Mouse (Mus musculus) heart, postnatal 10 days (tissue): ENCODE data around the gene Wrap53. TPM values are rescaled to one million over a fixed set of nuclear protein-coding genes. Genes with fewer than 3 reads are reported as not detected.

ENCODE experiments used
- DNase-seq, 2 experiments: peaks; one replicate each; pipeline ENCODE4 v3.0.0; 2021
- intact Hi-C: fragments of 180-260 bp; cut with DNase I; formaldehyde crosslinking; loops from one replicate; pipeline ENCODE4 v1.15.1; 2025
- total RNA-seq, 2 experiments: library from RNA; stranded (reverse); gene quantifications; 2 replicates each; pipeline ENCODE4 v1.2.3; 2021

Gene Wrap53
- total RNA-seq, 2 experiments from 2014 or later = 5.9 to 6.8 TPM

DNA sequence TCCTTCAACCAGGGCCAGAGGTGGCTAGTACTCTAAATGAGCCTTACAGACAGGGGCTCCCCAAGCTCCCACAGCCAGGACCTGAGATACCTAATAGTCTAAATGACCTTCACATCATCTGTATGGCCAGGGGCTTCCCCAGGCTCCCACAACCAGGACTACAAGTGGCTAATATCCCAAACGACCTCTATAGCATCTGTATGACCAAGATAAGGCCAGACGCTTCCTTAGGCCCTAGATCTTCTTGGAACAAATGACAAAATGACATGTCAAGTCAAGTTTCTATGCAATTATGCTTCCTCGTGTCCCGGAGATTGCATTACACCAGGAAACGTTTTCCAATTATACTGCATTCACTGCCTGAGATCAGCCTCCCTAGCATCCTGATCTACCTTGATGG, 3.7 kb downstream of the Wrap53 start:
- DNase-seq = no peak
- intact Hi-C loops = loop anchor here (5.0 kb wide), 1 partner anchor 309 kb away; no protein-coding TSS in a partner anchor

DNA sequence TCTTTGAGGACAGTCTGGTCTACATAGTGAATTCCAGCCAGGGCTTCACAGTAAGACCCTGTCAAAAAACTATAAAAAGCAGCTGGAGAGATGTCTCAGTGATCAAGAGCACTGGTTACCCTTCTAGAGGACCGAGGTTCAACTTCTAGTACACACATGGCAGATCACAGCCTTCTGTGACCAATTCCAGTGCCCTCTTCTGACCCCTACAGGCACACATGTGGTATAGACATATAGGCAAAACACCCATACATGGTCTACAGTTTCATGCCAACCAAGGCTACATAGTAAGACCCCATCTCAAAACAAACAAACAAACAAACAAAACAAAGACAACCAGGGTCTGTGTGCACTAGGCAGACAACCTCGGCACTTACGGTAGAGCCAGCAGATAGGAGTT, 4.8 kb downstream of the Wrap53 start:
- DNase-seq = peak; percentile 30 to 37
- intact Hi-C loops = loop anchor here (5.0 kb wide), 1 partner anchor 308 kb away; no protein-coding TSS in a partner anchor

DNA sequence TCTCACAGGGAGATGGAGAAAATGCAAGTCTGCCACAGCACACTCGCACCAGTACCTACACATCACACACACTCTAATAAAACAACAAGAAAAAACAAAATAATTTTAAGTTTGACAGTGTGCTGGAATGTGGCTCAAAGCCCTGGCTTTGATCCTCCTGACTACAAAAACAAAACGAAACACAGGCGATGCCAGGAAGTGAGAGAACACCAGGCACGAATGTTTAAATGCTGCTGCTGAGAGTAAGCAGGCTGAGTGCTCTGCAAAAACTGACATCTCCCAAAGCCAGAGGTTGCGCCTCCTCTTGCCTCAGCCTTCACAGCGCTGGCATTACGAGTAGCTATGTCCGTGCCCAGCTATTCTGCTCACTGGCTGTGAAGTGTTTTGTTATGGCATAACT, 14.9 kb downstream of the Wrap53 start:
- DNase-seq = no peak
- intact Hi-C loops = no loop called here

DNA sequence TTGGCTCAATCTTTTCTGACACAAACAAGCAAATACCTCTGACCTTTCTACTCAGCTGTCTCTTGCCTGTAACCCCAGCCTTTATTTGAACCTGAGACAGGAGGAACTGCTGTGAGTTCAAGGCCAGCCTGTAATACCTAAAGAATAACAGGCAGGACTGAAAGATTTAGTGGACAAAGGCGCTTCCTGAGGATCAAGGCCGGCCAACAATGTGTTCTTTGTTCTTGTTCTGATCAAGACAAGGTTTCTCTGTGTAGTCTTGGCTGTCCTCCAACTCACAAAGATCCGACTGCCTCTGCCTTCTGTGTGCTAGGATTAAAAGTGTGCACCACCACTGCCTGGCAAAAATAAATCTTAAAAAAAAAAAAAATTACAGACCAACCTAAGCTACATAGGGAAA, 15.7 kb downstream of the Wrap53 start:
- intact Hi-C loops = no loop called here
- no peak for DNase-seq

DNA sequence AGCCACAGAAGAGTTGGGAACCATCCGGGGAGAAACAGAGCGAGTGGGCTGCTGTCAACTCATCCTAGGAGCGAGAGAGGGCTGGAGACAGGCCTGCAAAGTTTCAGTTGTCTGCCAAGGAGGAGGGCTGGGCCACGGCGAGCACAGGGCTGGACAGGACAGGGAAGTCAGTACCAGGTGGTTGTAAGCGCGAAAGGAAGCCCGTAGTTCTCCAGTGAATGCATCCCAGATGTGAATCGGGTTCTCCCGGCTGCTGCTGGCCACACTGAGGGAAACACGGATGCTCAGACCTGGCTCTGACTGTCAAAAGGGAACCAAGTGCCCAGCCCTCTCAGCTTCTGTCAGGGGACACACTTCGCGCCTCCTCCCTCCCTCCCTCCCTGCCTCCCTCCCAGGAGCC, 16.7 kb downstream of the Wrap53 start:
- intact Hi-C loops = no loop called here
- DNase-seq = no peak

DNA sequence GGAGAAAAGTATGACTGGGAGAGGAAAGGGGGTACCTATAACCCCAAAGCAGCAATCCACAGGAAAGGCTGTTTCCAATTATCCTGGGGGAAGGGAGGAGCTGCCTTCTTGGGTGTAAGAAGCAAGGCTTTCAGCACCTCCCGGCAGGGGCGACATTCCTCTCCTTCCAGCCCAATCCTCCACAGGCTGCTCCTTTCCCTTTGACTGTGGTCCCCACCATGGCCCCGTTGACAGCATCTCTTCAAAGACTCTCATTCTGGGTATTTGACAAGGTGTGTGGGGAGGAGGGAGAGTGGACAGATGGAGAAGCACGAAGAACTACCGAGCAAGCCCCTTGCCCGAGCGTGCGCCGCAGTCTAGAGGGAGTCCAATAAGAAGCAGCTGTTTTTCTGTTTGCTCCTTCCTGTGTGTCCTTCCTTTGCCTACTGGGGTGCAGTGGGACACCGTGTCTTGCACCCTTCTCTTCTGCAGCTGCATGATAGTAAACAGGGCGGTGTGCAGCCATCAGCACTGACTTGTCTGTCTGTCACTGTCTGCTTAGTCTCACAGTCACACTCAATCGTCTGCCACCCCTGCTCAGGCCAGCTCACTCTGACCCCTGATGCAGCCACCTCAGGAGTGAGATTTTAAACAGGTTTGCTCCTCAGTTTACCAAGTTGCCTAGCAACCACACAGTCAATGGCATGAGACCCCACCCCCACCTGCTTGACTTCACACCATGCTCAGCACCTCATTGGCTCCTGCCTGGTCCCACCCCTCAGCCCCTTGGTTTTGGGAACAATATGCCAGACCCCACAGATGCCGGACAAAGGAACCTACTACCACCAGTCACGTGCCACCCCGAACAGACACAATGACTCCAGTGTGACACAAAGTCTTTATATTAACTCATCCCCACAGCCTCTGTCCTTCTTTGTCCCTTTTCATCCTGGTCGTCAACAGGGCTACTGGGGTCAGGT, 18.9 kb downstream of the Wrap53 start:
- no peak for DNase-seq
- intact Hi-C loops = no loop called here

DNA sequence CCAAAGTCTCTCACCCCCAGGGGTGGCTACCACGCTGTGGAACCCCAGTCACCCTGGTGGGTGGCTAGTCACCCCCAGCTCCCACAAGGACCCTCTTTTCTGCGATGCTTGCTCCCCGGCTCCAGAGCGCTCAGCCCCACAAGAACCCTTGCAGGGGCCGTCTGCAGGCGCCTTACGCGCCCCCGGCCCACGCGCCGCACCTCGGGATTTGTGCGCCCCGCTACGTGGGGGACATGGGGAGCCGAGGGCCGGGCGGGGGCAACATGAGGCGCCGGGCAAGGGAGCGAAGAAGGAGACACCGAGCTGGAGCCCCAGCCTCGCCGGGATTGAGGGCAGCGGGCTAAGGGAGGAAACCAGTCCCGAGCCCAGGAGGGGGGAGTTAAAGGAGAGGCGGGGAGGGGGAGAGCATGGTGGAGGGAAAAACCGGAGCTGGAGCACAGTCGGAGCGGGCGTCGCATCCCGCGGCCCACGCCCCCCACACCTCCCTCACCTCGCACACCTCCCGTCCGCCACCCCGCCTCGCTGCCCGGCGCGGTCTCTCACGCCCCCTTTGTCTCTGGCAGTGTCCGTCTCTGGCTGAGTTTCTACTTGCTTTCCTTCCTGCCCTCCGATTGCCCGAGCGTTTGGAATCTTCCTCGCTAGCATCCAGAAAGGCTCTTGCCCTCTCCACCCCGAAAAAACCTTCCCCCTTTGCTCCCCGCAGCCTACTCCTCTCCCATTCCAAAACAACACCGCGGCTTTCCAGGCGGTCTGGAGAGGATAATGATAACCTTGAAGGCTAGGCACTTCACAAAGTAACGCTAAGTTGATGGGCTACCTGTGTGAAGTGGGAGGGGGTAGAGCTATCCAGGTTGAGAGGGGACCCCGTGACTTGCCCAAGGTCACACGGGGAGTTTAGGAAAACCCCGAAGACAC, 19.9 kb downstream of the Wrap53 start, which contains the start of gene Efnb3:
TSS of gene Efnb3 (minus strand) at position 355 of the 915 bp plus-strand sequence.
- peak; percentile 55 to 67 for DNase-seq
- intact Hi-C loops = no loop called here

DNA sequence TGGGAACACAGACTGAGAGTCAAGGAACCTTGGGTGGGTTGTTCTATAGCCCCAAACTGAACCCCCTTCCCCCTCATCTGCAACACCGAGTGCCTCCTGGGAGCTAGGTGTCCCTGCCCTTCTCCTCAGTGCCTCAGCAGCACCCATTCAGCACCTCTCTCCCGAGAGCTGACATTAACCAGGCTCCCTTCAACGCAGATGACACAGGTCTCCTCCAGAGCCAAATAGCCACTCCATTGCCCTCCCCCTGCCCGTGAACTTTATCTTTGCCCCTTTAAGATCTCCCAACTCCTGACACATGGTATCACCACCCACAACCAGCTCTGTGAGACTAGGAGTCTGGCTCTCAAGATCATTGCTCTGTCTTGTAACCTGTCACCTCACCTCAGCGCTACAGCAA, 20.9 kb downstream of the Wrap53 start:
- DNase-seq = peak; percentile 81 to 84
- intact Hi-C loops = no loop called here

DNA sequence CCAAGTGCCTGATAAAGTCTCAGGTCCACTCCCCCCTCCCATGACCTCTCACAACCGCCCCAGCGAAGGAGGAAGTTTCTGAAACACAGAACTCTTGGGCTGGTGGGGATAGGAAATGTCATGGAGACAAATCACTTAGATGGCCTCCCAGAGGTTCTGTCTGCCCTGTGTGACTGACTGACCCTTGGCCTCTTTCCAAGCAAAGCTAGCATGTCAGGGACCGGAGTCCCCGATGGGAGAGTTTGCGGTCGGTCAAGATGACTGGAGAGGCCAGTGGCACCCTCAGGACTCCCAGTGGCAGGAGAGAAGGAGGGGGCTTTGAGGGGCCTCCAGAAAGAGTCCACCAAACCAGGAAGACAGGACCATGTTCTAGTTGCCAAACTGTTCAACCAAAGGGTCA, 21.3 kb downstream of the Wrap53 start:
- intact Hi-C loops = no loop called here
- DNase-seq = peak; percentile 33 to 47

DNA sequence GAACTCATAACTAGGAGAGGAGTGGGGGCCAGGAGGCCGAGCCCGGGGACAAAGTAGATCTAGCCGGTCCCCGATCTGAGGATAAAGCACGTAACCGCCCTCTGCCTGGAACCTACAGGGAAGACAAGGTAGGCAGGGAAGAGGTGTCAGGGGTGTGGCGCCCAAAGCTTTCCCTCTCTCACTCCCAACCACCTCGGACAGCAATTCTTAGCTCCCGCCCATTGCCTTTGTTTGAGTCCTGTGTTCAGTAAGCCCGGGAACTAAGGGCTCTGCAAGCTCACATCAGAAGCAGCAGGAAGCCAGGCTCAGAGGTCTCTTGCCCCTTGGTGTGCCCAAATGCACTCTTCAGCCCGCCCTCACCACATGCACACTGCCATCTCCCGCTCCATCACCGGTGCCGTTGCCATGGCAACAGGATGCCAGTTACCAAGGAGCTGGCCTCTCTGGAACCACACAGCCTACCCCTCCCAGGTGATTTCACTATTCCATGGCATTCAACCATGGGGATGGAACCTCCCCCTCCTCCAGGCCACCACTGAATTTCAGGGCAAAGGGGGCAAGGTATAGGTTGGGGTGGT, 22.6 kb downstream of the Wrap53 start:
- DNase-seq = no peak
- intact Hi-C loops = no loop called here

DNA sequence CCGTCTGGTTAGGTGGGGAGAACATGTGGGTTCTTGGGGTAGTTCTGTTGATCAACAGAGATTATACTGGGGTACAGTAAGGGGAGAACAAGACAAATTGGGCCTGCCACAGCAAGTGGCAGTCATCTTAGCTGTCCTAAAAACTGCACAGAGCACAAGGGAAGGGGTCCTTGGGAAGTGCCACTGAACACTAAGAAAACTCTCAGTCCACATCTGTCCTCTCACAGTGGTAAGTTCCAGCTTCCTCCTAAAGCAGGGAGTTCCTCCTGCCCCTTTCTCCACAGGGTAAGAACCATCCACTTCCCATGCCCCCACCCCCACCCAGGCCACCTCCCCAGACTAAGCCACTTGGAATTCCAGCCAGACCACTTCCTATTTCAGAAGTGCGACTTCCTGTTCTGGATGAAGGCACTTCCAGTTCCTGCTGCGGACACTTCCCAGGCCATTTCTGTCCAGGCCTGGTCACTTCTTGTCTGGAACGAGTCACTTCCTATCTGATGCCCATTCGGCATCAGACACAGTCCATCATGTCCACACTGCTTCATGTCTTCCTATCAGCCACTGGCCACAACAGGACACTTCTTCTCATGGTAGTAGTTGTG, 25.4 kb downstream of the Wrap53 start:
- intact Hi-C loops = no loop called here
- peak in 1 of 2 experiments; percentile 15 for DNase-seq

DNA sequence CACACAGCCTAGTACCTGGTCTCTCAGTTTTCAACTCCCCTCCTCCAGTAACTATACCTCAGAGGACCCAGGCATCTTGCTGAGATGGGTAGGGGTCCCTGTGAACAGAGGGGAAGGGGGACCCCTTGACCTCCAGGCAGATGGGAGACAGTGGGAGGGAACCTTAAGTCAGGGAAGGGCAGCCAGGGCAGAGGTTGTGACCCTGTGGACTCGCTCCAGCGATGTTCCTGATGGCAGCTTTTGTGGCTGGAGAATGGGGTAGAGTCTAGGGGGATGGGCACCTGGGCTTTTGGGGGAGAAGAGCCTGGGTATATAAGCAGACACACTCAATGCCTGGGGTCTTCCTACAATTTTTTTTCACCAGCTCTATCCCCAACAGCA, 26.7 kb downstream of the Wrap53 start:
- intact Hi-C loops = no loop called here

DNA sequence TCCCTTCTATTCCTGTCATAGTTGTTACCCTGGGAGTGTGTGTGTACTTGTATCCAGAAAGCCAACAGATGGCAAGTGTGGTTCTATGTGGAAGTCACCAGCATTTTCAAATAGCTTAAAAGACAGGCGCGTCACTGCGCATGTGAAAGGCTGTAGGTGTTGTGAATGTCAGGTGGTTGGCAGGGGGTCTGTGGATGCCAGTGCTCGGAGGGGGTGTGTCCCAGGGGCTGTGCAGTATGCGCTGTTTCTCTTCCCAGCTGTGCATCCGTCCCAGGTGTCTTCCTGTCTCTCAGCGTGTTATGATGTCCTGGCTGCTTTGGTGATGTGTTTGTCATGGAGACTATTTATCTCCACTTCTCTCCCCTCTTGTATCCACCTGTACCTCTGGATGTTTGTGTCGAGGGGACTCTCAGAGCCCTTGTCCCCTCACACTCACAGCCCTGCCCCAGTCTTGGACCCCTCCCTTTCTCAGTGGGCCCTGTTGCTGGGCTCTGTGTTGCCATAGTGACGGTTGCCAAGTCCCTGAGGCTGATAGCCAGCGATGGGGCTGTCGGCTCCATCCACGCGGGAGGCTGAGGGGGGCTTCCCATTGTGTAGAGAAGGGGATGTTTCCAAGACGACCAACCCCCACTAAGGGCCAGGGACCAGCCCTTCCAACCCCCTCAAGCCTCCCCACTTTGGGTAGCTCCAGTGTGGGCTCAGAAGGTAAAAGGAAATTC, 27.3 kb downstream of the Wrap53 start:
- DNase-seq = no peak
- intact Hi-C loops = no loop called here

More for the DNA sequence above, 26.7 kb downstream of the Wrap53 start:
- no peak for DNase-seq

DNA sequence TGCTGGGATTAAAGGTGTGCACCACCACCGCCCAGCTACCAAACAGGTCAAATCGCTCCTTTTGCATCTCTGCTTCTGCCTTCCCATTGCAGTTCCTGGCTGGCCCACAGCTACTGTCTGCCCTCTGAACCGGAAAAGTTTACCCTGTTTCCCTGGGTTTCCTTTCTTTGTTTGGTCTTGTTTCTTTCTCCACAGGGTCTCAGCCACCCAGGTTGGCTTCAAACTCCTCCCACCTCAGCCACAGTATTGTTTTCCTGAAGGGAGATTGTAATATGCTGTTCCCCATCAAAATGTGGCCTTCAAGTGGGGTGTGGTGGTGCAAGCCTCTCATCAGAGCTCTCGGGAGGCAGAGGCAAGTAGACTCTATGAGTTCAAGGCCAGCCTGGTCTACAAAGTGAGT, 28.7 kb downstream of the Wrap53 start:
- DNase-seq = no peak
- intact Hi-C loops = no loop called here

DNA sequence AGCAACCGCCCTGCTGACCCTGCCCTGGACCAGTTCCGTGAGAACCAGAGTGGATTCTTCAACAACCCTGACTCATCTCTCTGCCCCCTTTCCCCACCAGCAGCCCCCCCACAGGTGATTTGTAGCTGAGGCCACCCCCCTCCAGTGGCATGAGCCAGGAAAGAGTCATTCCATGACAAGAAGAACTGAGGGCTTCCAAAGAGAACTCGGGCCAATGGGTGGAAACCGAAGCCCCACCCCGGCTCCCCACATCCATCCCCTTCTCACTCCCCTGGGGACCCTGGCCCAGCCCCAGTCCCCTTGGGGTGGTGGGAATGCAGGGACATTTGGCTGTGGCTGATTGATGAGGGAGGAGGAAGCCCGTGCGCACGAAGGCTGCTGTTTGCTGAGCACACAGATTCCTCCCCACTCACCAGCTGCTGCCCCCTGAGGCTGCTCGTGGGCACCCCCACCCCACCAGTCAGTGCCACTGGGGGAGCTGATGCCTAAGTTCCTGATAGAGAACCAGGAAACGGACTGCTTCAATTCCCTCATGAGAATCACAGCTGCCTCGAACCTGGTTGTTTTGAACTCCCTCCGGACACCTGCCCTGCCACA, 30.9 kb downstream of the Wrap53 start, which contains the start of gene Dnah2:
TSS of gene Dnah2 (minus strand) at position 51 of the 597 bp plus-strand sequence.
- intact Hi-C loops = no loop called here
- no peak for DNase-seq

DNA sequence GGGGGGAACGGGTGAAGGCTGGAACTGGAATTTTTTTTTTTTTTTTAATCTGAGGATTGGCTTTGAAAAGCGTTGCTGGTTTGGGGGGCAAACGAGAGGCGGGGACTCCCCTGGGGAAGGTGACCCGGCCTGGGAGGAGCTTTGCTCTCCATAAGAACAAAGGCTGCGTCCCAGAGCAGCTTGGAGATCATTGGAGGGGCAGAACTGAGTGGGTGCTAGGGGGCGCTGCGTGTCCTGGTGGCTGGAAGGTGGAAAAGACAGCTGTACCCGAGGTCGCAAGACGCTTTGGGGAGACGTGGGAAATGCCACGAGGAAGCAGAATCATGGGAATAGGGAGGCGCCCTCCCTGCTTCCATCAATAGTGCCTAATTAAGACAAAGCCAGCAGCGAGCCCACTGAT, 33.0 kb downstream of the Wrap53 start:
- peak; percentile 37 to 64 for DNase-seq
- intact Hi-C loops = loop anchor here (2.0 kb wide), 2 partner anchors 32 to 68 kb away; no protein-coding TSS in a partner anchor

DNA sequence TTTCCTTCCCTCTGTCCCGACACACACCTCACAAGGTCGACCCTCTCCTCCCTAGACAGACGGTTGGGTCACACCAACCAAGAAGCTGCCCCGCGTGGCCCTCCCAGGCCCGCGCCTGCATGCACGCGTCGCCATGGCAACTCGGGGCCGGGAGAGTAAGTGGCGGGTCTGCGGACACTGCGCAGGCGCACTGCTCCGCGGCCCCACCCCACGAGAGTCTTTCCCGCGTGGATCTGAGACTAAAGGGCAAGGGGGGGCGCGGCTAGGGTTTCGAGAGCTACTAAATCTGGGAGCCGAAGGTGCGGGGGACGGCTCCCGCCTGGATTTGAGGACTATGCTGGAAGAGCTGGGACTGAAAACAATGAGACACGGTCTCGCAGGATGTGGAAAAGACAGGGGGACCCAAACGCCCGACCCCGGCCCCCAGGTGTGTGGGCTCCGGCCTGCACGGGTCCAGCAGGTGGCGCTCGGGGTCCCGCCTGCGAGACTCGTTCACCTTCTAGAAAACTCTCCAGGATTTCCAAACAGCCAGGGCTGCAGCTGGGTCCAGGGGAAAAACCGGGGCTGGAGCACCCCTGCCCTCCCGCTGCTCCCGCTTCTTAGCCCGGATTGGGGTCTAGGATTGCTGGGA, 33.5 kb downstream of the Wrap53 start:
- intact Hi-C loops = loop anchor here (2.0 kb wide), 2 partner anchors 32 to 68 kb away; no protein-coding TSS in a partner anchor
- peak; percentile 84 to 86 for DNase-seq

DNA sequence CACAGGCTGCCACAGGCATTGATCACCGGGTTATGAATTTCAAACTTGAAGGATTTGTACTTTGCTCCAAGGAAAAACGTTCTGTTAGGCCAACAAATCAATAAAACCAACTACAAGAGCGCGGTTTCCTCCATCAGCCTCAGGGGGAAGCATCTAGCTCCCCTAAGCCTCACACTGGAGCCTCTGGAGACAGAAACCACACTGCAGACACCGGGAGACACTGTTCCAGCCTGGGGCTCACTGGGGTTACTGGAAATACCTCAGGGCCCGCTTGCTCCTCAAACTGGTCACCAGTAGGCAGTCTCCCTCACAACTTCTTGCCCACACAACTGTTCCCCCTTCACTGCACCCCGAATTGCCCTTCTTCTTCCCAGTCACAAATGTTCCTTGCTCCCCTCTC, 34.1 kb downstream of the Wrap53 start:
- intact Hi-C loops = loop anchor here (2.0 kb wide), 2 partner anchors 33 to 69 kb away; no protein-coding TSS in a partner anchor

DNA sequence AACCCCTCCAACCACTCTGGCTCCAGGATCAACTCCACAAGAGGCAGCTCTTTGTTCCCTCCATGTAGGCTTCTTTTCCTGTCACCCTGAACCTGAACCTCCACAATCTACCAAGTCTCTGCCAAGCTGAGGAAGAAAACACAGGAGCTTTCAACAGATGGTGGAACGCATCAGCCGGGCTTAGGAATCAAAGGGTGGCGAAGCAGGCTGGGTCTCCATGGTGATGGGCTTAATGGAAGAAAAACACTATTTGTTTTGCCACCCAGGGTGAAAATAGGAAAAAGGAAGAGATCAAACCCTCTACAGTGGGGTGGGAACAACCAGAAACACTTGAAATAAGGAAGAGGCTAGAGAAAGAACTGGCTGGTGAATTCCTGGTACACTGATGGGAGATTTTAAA, 36.5 kb downstream of the Wrap53 start:
- DNase-seq = no peak
- intact Hi-C loops = no loop called here

More for the DNA sequence above, 34.1 kb downstream of the Wrap53 start:
- DNase-seq = no peak
